Mouse (Mus musculus): Measurements from ENCODE around the gene Gpr182. TPM values are rescaled to one million over a fixed set of nuclear protein-coding genes. Genes with fewer than 3 reads are reported as not detected.

Gene Gpr182
- polyA plus RNA-seq, 1 experiment from 2014 or later: 22.2 TPM

Other genes starting within 250 kb of the Gpr182 start
- 19.5 and 24.4 TPM in 2 replicates for gene Ndufa4l2, start 236.8 kb downstream of the Gpr182 start, polyA plus RNA-seq (2016; fragmentation: Nextera tagmentation; extraction: Ambion mirVana)
- 80.4 and 83.8 TPM in 2 replicates for gene Shmt2, start 229.3 kb downstream of the Gpr182 start, polyA plus RNA-seq (2016; fragmentation: Nextera tagmentation; extraction: Ambion mirVana)
- 0.33 and 0.65 TPM in 2 replicates for gene Nxph4, start 217.2 kb downstream of the Gpr182 start, polyA plus RNA-seq (2016; fragmentation: Nextera tagmentation; extraction: Ambion mirVana)
- 43.3 and 46.1 TPM in 2 replicates for gene Lrp1, start 130.6 kb downstream of the Gpr182 start, polyA plus RNA-seq (2016; fragmentation: Nextera tagmentation; extraction: Ambion mirVana)
- 27.8 and 28.2 TPM in 2 replicates for gene Stat6, start 108.7 kb downstream of the Gpr182 start, polyA plus RNA-seq (2016; fragmentation: Nextera tagmentation; extraction: Ambion mirVana)
- gene Nemp1, start 84.8 kb downstream of the Gpr182 start, polyA plus RNA-seq (2016; fragmentation: Nextera tagmentation; extraction: Ambion mirVana): 8.9 and 9.2 TPM in 2 replicates
- gene Nab2, start 83.2 kb downstream of the Gpr182 start, polyA plus RNA-seq (2016; fragmentation: Nextera tagmentation; extraction: Ambion mirVana): 13.4 and 13.7 TPM in 2 replicates
- 0.22 and 0.32 TPM in 2 replicates for gene Myo1a, start 46.6 kb downstream of the Gpr182 start, polyA plus RNA-seq (2016; fragmentation: Nextera tagmentation; extraction: Ambion mirVana)
- gene Tac2, start 27.3 kb downstream of the Gpr182 start, polyA plus RNA-seq (2016; fragmentation: Nextera tagmentation; extraction: Ambion mirVana): 4.4 and 16.9 TPM in 2 replicates
- 2.5 TPM in 2 replicates for gene Zbtb39, start 12.2 kb downstream of the Gpr182 start, polyA plus RNA-seq (2016; fragmentation: Nextera tagmentation; extraction: Ambion mirVana)
- not detected in 2 replicates for gene Rdh1, start 8.0 kb upstream of the Gpr182 start, polyA plus RNA-seq (2016; fragmentation: Nextera tagmentation; extraction: Ambion mirVana)
- gene Rdh16f1, start 8.1 kb upstream of the Gpr182 start, polyA plus RNA-seq (2016; fragmentation: Nextera tagmentation; extraction: Ambion mirVana): not detected in 2 replicates
- gene Rdh9, start 24.7 kb upstream of the Gpr182 start, polyA plus RNA-seq (2016; fragmentation: Nextera tagmentation; extraction: Ambion mirVana): 0.06 and 0.10 TPM in 2 replicates
- gene Rdh16, start 49.4 kb upstream of the Gpr182 start, polyA plus RNA-seq (2016; fragmentation: Nextera tagmentation; extraction: Ambion mirVana): not detected in 2 replicates
- gene Rdh19, start 98.2 kb upstream of the Gpr182 start, polyA plus RNA-seq (2016; fragmentation: Nextera tagmentation; extraction: Ambion mirVana): not detected in 2 replicates
- gene Rdh16f2, start 114.7 kb upstream of the Gpr182 start, polyA plus RNA-seq (2016; fragmentation: Nextera tagmentation; extraction: Ambion mirVana): not detected in 2 replicates
- not detected in 2 replicates for gene Rdh7, start 137.1 kb upstream of the Gpr182 start, polyA plus RNA-seq (2016; fragmentation: Nextera tagmentation; extraction: Ambion mirVana)
- not detected in 2 replicates for gene Sdr9c7, start 146.8 kb upstream of the Gpr182 start, polyA plus RNA-seq (2016; fragmentation: Nextera tagmentation; extraction: Ambion mirVana)

All from heart, embryonic 12.5 days (tissue).